Mouse (Mus musculus) T-helper 1 cell (primary cell): ENCODE data around the gene 4933412E24Rik.

Experiments used
- in situ Hi-C: fragments of 300-600 bp; cut with MboI, MseI; formaldehyde crosslinking; loops from one replicate; pipeline ENCODE4 v1.15.1; 2025; ENCODE audit warnings: high pct_unique_total_duplicates

Gene 4933412E24Rik

DNA sequence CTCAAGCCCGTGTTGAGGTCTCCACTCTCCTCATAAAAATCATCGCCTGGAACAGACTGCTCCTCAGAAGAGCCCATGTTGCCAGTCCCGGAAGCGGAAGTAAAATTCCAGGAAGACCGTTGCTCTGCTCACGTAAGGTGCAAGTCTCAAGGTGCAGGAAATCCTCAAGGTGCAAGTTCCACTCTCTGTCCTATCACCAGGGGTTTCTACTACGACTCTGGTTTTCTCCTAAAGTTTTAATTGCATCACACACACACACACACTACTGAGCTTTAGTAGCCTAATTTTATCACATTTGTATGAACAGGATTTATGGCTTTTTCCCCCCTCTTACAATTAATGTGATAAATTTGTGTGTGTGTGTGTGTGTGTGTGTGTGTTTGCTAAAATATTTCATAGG lies at the start of gene 4933412E24Rik:
Gene 4933412E24Rik (minus strand): TSS at position 101 of the 400 bp plus-strand sequence.
- in situ Hi-C loops, result no loop called here

DNA sequence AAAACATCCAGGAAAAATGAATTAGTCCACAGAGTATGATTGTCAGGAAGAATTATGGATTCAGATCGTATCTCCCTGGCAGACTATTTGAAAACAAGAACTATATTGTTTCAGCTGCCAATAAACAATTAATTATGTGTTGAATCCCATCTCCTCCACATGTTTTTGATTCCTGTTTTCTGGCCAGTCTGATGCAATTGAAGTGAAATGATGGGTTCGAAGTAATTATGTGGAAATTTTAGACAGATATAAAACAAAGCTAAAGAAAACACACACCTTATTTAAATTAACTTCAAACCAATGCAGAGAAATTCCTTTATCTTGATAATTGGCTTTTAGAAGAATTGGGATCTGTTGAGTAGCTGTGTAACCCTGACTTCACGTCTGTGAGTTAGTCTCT lies 14.3 kb upstream of the 4933412E24Rik start:
- in situ Hi-C loops, result no loop called here

DNA sequence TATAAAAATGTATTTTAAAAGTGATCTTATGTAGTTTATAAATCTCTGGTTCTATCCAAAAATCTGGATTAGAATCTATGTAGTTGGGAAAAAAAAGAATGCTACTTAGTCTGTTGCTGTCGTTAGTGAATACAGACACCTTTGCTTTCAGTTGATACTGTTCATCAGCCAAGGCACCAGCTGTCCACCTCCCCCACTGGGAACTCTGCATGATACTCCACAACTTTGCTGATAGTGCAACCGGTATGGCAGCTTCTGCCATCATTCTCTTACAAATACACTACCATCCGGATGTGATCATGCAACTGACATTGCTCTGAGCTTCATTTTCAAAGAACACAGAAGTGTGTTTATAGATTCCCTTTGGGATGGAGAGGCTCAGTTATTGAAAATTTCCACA lies 4.8 kb upstream of the 4933412E24Rik start:
- in situ Hi-C loops, result loop anchor here (5.0 kb wide), 1 partner anchor 64 kb away; no protein-coding TSS in a partner anchor

DNA sequence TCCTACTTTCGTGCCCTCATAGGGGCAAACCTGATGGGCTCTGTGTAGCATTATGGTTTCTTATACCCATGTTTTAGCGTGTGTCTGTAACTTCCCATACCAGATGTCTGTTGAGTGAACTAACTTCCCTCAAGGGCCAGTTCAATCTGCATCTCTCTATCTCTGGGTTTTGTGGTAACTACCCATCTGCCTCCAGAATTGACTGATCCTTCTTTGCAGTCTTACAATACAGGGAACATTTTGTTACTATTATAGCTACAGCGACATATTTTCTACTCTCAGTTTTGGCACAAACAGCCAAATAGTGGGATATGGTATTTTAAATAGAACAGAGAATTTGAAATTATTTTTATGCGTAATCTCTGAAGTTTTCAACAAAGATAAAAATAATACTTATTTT lies 6.2 kb downstream of the 4933412E24Rik start:
- in situ Hi-C loops, result no loop called here

DNA sequence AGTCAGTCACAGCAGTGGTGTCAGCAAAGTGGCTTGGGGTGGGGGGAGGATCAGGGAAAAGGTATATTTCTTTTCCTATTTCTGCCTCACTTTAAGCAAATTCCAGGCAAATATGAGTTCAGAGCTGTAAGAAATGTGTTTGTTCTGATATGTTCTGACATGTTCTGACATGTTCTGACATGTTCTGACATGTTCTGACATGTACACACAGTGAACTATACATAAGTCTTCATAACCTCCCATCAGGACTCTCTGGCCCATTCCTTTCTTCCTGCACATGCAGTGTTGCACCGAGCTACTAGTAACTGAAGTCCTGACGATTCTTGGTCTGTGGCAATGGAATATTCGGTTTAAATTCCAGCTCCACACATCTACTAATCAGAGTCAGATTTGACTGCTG lies 6.8 kb downstream of the 4933412E24Rik start:
- in situ Hi-C loops, result no loop called here

DNA sequence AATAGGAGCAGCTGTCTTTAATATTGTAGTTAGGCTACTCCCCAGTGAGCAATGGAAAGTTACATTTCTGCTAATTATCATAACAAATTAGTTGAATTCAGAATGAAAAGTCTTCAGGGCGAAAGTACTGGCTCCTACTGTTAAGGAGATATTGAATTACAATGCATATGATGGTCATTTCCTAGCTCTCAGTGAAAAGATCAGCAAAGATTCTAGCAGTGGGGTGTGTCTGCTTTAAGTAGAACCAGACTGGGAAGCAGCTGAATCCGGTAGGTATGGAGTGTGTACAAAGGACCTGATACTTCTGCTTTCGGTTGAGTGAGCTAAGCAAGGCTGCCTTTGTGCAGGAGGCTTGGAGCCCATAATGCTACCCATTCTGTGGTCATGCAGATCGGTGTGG lies 32.6 kb downstream of the 4933412E24Rik start:
- in situ Hi-C loops, result no loop called here

DNA sequence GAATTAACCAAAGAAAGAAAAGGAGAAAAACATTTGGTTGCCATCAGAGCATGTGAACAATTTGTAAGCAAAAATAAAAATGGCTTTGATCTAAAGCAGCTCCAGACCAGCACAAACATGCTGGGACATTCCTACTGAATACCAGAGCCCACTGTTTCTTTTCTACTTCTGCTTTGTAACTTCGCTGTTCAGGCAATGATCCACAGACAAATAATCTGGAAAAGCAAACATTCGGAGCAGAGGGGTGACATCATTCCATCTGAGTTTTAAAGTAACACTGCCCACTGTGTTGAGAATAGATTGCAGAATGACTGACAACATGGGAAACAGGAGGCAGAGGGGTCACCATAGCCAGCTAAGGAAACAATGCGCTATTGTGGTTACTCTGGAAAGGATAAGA lies 41.1 kb downstream of the 4933412E24Rik start:
- in situ Hi-C loops, result no loop called here

DNA sequence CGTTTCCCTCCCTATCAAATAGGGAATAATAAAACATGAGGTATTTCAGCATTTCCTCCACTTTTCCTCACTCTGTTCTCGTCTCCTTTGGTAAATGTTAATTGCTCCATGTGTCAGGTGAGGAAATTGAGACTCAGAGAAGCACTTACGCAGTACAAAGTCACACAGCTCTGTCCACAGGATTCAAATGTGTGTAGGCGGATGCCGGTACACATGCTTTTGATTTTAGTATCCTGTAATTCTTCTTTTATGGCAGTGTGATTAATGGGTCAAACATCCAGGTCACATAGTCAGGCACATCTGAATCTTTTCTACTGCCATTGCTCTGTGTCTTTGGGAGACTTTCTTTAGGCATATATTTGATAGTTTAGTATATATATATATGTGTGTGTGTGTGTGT lies 41.8 kb downstream of the 4933412E24Rik start:
- in situ Hi-C loops, result no loop called here

DNA sequence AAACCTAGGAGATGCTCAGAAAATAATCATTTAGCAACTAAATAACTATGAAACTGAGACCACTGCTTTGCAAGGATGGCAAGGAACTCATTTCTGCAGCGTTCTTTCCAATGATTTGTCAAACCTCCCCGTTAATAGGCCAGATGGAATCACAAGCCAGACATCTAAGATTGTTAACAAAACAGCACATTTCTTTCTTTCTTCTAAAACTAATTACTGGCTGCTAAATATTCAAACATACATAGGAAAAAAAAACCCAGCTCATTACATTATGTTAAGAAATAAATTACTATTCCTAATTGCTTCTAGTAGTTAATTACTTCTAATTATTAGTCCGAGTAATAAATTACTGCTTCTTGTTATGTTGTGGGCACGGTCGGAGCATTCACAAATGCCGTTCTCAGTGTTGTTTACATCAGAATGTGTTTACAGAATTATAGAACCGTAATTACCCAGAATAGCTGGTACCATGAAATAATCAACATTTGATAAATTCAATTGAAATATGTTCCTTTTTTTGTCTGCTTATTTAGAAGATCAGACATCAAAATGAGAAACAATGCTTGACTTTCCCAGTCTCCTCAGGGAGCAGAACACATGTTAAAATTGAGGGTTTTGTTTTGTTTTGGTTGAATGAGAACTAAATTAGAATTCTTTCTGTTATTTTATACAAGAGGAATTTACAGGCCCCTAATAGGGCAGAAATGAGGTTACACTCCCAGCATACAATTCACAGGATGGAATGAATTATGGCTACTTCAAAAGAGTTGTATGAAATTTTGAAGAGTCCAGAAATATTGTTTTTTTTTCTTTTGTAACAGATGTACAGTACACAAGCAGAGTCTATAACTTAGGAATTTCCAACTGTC lies 42.5 kb downstream of the 4933412E24Rik start:
- in situ Hi-C loops, result no loop called here
